Mouse (Mus musculus): ENCODE measurements at regions not wholly inside any gene's neighbourhood (a gene's known extent, or its start where the extent isn't known, plus 50 kb on each side); places are given as distances from the start of the nearest gene placed in this dataset.
A peak's percentile ranks its signal among the peaks of the same experiment; 100 is the strongest.

GRCm38 (mm10) chr8:35182141-35182540 lies 583.4 kb upstream of the Gm19410 start:
- no peak for DNase-seq (ENCODE audit: inconsistent age in 2 of 2, low spot score in 1 of 2)

- no peak for DNase-seq (ENCODE audit: inconsistent age in 2 of 2, low spot score in 1 of 2)
Measured at GRCm38 (mm10) chr8:35183423-35183822, 582.2 kb upstream of the Gm19410 start.

DNA sequence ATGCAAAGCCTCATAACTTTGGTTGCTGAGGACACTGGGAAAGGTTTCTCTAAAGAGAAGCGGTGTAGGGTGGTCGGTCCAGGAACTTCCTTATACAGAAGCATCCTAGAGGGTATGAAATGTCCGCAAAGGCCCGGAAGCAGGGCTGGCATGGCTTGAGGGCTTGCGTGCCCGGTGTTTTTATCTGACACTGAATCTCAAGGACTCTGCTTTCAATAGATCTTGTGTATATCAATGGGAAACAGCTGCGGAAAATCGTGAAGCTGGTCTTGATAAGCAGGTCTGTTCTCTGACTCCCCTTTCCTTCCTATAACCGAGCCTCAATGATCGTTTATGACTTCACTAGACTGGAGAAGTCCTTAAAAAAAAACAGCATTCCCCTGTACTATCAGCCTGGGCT lies 580.4 kb upstream of the Gm19410 start:
- DNase-seq (ENCODE audit: inconsistent age in 2 of 2, low spot score in 1 of 2) = no peak

DNA sequence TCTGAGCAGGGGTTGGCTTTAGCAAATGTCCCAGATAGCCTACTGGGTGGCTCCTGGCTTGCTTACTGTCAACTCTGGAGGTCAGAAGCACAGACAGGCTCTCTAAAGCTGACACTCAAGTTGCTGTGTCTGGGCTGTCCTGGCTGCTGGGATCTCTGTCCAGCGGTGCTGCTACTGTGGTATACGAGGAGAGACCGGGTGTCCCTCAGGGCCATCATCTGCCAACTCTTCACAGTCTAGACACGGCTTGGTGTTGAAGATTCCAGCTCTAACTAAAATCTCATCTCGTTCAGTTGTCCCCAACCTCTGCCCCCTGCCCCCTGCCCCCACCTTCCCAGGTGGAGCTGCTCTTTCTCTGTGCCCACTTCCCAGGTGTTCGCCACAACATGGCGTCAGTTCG lies 577.1 kb upstream of the Gm19410 start:
- DNase-seq (ENCODE audit: inconsistent age in 2 of 2, low spot score in 1 of 2) = no peak

- DNase-seq (ENCODE audit: inconsistent age in 2 of 2, low spot score in 1 of 2) = no peak
Measured at GRCm38 (mm10) chr8:35189695-35190094, 575.9 kb upstream of the Gm19410 start.

DNA sequence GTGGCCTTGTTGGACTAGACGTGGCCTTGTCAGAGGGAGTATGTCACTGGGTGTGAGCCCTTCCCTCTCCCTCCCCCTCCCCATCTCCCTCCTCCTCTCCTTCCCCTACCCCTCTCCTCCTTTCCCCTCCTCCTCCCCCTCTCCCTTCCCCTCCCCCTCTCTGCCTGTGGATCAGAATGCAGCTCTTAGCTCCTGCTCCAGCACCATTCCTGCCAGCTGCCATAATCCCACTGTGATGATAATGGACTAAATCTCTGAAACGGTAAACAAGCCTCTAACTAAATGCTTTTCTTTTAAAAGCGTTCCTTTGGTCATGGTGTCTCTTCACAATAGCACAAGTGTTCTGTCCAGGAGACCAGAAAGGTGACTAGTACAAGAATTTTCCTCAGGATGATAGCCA lies 573.1 kb upstream of the Gm19410 start:
- DNase-seq (ENCODE audit: inconsistent age in 2 of 2, low spot score in 1 of 2) = no peak

DNA sequence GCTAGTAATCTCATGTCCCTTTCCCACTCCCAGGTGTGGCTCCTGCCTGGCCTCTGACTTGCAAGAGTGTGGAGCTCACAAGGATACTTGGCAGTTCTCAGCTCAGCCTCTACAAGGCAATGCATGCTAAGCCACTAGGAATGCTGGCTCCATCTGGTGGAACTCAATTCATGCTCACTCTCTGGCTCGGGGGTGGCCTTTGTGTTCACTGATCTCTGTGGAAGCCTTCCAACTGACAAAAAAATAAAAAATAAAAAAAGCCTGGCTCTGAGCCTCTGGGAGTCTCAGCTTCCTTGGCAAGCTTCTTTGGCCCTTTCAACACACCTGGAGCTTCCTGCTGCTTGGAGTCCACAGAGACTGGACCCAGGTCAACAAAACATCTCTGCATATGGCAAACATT lies 571.8 kb upstream of the Gm19410 start:
- DNase-seq (ENCODE audit: inconsistent age in 2 of 2, low spot score in 1 of 2) = peak in 1 of 2 experiments; percentile 56

DNA sequence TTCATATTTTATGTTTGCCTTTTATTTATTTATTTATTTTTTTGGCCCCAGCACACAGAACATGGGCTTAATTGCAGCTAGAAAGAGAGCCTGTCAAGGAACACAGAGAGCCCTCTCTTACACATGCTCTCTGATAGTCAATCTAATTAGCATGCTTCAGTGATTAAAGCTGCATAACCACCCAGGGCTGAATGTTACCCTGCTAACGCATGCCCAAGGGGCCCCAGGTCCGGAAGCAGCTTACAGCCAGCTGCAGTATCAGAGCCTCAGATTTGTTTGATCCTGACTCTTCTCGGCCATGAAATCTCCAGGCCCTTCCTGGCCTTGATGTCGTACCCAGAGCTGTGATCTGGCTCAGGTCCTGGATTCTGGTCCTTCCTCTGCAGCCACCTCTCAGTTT lies 569.4 kb upstream of the Gm19410 start:
- DNase-seq (ENCODE audit: inconsistent age in 2 of 2, low spot score in 1 of 2) = peak in 1 of 2 experiments; percentile 63

DNA sequence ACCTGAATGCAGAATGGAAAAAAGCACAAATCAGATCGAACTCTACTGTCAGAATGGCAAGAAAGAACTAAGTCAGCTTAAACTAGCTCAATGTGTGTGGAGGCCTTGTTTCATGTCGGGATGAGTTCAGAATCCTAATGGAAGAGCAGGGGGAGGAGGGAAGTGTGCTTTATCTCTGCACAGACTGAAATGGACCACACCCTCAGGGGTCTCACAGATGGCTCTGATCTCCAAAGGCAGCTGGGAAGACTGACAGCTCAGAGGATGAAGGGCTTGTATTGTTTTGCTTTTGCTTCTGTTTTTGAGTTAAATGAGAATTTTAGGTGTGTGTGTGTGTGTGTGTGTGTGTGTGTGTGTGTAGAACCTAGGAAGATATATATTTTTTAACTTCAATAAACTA lies 566.8 kb upstream of the Gm19410 start:
- no peak for DNase-seq (ENCODE audit: inconsistent age in 2 of 2, low spot score in 1 of 2)

DNA sequence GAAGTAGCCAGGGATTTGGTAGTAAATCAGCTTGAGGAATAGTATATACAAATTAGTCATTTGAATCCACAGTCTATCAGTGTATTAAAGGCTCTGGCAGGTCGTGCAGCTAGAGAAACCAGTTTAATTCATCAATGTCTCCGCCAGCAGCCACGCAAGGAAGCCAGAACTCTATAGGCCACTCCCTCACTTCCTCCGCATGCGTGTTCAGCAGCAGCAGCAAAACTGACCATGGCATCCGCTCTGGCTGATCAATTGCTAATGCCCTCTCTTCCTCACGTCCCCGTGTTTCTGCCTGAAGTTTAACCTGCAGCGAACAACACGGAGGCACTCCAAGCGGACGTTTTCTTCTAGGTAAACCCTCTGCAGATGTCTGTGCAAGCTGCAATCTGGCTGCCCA lies 564.2 kb upstream of the Gm19410 start:
- DNase-seq (ENCODE audit: inconsistent age in 2 of 2, low spot score in 1 of 2) = peak in 1 of 2 experiments; percentile 46

- DNase-seq (ENCODE audit: inconsistent age in 2 of 2, low spot score in 1 of 2) = no peak
Measured at GRCm38 (mm10) chr8:35204971-35205370, 560.6 kb upstream of the Gm19410 start.

DNA sequence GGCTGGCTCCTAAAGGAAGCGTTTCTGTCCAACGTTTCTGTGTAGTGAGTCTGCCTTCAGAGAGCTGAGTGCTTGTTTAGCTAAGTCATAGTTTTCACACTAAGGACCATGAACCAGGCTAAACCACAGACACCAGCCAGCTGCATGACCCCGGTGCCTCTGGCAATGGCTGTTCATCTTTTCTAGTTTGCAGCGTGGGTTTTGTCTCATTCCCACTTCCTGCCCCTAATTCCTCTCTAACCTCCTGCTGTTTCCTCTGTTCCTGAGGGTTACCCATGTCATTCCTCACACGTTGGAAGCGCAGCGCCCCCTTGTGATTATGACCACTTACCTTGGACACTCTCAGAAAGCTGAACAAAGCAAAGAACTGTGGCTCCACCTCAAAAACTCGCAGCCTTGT lies 560.1 kb upstream of the Gm19410 start:
- peak; percentile 50 to 90 for DNase-seq (ENCODE audit: inconsistent age in 2 of 2, low spot score in 1 of 2)

DNA sequence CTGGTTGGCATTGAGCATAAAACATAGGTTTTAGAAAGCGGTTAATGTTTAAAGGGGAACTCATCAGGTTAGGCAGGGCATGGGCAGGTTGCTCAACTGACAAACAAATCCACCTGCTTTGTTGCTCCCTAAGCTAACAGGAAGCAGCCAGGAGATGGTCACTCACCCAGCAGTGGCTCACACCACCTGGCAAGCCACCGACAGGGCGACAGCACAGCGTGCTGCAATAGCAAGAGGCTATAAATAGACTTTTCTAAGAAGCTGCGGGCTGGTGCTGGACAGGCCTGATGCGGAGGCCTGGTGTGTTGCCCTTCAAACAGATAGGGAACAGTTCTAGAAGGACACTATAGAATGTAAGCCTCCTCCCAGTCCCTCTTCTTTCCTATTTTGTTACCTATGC lies 559.3 kb upstream of the Gm19410 start:
- peak in 1 of 2 experiments; percentile 61 for DNase-seq (ENCODE audit: inconsistent age in 2 of 2, low spot score in 1 of 2)

GRCm38 (mm10) chr8:35208357-35208756 lies 557.2 kb upstream of the Gm19410 start:
- DNase-seq (ENCODE audit: inconsistent age in 2 of 2, low spot score in 1 of 2) = no peak

DNA sequence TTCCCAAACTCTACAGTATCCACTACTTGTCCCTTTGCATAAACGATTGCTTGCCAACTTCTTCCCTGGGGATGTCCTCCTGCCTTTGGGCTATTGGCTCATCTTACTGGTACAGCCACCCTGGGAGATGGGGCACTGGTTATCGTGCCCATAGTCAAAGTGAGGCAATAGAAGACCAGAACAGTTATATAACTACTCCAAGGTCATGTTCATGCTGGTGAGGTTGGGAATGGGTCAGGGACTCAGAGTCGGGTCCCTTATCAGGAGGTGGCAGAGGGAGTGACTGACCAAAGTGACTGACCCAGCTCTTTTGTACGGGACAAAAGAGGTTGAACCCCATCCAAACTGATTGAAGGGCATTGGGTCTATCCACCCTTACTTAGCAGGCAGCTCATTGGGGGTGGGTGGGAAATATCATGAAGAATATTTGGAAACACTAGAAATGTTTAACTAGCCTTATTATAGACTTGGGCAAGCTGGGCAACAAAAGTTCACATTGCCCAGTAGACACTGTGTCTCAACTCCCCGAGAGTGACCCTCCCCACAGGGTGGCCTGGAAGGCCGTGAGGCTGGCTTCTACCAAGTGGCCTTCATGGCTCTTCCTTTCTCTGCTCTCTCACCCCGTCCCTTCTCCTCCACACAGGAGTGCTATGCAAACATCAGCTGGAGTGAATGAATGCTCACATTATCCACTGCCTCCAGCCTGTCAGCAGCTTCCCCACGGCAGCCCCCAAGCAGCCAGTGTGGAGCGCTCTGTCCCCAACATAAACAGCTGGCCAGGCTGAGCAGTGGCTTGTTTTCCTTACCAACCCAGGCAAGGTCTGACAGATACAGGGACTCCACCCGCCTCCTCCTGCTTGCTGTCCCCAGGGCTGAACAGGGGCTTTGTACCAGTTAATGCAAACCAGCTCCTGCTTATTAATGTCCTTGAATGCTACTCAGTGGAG lies 553.8 kb upstream of the Gm19410 start:
- DNase-seq (ENCODE audit: inconsistent age in 2 of 2, low spot score in 1 of 2) = peak; percentile 33 to 76

- DNase-seq (ENCODE audit: inconsistent age in 2 of 2, low spot score in 1 of 2) = peak in 1 of 2 experiments; percentile 70
Measured at GRCm38 (mm10) chr8:35213515-35213914, 552.1 kb upstream of the Gm19410 start.

DNA sequence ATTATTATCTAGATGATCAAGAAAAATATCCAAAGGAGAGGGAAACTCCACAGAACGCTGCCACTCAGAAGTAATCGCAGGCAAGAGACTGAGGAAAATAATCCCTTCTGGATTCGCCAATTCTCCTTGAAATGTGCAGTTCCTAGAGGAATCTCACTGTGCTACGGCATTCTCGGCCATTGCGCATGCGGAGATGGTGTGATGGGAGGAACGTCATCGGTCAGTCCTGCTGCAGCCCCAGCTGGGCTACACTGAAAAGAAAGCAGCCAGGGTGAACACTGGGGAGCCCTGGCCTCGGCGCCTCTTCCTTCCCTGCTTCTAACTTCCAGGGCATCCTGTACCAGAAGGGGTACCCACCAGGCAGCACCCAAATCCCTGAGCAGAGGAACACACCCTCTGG lies 548.0 kb upstream of the Gm19410 start:
- DNase-seq (ENCODE audit: inconsistent age in 2 of 2, low spot score in 1 of 2) = no peak

GRCm38 (mm10) chr8:35218327-35218726 lies 547.3 kb upstream of the Gm19410 start:
- peak in 1 of 2 experiments; percentile 67 for DNase-seq (ENCODE audit: inconsistent age in 2 of 2, low spot score in 1 of 2)

DNA sequence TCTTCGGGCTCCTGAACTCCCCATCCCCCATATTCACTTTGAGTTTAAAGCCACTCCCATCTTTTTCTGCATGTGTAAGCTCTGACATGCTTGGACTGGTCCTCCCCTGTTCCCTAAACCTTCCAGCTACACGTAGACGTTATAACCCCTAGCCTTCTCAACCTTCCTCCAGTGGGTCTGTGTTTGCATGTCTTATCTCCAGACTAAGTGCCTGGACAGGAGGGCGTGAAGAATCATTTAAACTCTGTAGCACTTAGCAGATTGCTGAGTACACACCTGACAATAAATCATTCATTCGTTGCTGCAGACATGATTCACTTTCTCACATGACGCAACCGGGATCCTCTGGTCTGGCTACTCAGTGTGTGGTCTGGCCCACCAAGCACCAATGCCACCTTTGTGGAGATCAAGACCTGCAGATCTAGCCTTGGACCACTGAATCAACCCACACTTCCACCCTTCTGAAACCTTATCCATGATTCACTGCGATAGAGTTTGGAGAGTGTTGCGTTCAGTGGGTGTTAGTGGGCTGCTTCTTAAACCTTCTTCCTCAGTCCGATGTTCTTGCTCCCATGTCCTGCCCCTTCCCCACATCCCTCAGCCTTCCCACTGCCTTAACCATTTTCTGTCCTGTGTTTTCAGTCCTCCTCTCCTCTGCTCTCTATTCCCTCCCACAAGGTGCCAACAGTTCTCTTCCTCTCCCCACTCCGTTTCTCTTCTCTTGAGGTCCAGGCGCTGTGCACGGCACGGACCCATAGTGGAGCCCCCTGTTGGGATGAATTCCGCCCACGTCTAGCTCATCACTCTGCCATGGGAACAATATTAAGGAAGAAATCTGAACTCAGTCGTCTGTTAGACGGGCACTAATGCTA lies 541.3 kb upstream of the Gm19410 start:
- DNase-seq (ENCODE audit: inconsistent age in 2 of 2, low spot score in 1 of 2) = no peak

- no peak for DNase-seq (ENCODE audit: inconsistent age in 2 of 2, low spot score in 1 of 2)
Measured at GRCm38 (mm10) chr8:35224925-35225244, 540.7 kb upstream of the Gm19410 start.

DNA sequence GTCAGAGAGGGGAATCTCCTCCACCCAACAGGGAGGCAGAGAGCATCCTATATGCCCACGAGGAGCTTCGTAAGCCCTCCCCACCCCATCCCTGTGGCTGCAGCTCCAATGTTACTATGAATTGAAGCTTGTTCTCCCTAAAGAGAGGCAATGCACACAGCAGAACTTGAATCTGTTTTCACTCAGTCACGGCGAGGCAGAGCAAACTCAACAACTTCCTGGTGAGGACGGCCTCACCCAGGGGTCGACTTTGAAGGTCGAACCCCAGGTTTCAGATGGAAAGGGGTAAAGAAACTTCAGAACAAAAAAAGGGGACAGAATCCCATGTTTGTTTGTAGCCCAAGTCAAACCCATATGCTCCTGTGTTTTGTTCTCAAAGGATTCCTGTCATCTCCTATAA lies 538.5 kb upstream of the Gm19410 start:
- no peak for DNase-seq (ENCODE audit: inconsistent age in 2 of 2, low spot score in 1 of 2)

- DNase-seq (ENCODE audit: inconsistent age in 2 of 2, low spot score in 1 of 2) = peak in 1 of 2 experiments; percentile 33
Measured at GRCm38 (mm10) chr8:35228449-35228848, 537.1 kb upstream of the Gm19410 start.

Data from adrenal gland, adult (tissue).